Mouse (Mus musculus): Measurements from ENCODE around the gene Tnfsf13. TPM values are rescaled to one million over a fixed set of nuclear protein-coding genes. Genes with fewer than 3 reads are reported as not detected.
A peak's percentile ranks its signal among the peaks of the same experiment; 100 is the strongest.

The Tnfsf13 gene
- polyA plus RNA-seq, 1 experiment from 2014 or later: 0.33 TPM

- H3K4me3 ChIP-seq: no peak overlapping the region
- no peak overlapping the region for H3K27ac ChIP-seq
- H3K36me3 ChIP-seq: peaks cover 6% of the 10 kb centered on the region
- H3K27me3 ChIP-seq: no peaks in the 10 kb centered on the region
- ATAC-seq (ENCODE audit: low FRiP score, low read depth): no peak
- no peak overlapping the region for H3K4me2 ChIP-seq (replicated peaks)
- WGBS: 85% methylated on average over 6 of the region's 6 CpGs
- H3K9ac ChIP-seq: peak overlapping the region; percentile 13; the same call in 1 of the 2 replicates
- H3K4me1 ChIP-seq: peaks cover 53% of the 10 kb centered on the region
- no peaks in the 10 kb centered on the region for H3K9me3 ChIP-seq
Observed at GRCm38 (mm10) chr11:69684936-69685335, 648 bp downstream of the Tnfsf13 start.

GRCm38 (mm10) chr11:69684128-69684745 is 1.3 kb downstream of the Tnfsf13 start:
- H3K9ac ChIP-seq: no peak overlapping the region
- H3K4me1 ChIP-seq: peaks cover 59% of the 10 kb centered on the region
- no peaks in the 10 kb centered on the region for H3K27me3 ChIP-seq
- peaks cover 12% of the 10 kb centered on the region for H3K36me3 ChIP-seq
- H3K27ac ChIP-seq: no peak overlapping the region
- WGBS: 79% methylated on average over 12 of the region's 12 CpGs
- H3K4me2 ChIP-seq (replicated peaks): no peak overlapping the region
- no peak overlapping the region for H3K4me3 ChIP-seq
- no peaks in the 10 kb centered on the region for H3K9me3 ChIP-seq
- no peak for ATAC-seq (ENCODE audit: low FRiP score, low read depth)

DNA sequence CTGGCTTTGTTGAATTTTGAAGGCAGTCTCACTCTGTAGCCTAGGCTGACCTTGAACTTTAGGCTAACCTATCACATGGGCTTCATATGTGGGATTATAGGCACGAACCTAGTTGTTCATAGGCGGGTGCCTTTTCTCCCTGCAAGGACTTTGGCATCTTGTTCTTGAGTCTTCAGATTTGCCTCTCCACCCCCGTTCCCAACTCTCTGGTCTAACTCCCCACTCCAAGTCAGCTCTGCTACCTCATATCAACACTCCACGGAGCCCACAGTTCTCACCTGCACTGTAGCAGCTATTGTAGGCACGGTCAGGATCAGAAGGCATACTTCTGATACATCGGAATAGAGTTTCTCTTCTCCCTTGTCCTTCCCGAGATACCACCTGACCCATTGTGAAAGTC is 2.0 kb downstream of the Tnfsf13 start:
- peaks cover 18% of the 10 kb centered on the region for H3K36me3 ChIP-seq
- H3K9me3 ChIP-seq: no peaks in the 10 kb centered on the region
- H3K4me1 ChIP-seq: peaks cover 60% of the 10 kb centered on the region
- H3K4me3 ChIP-seq: no peak overlapping the region
- peak overlapping the region; percentile 9; the same call in 1 of the 2 replicates for H3K9ac ChIP-seq
- ATAC-seq (ENCODE audit: low FRiP score, low read depth): no peak
- H3K4me2 ChIP-seq (replicated peaks): peak overlapping the region; percentile 95
- no peaks in the 10 kb centered on the region for H3K27me3 ChIP-seq
- 77% methylated on average over 7 of the region's 7 CpGs for WGBS
- peak overlapping the region; percentile 95 for H3K27ac ChIP-seq

DNA sequence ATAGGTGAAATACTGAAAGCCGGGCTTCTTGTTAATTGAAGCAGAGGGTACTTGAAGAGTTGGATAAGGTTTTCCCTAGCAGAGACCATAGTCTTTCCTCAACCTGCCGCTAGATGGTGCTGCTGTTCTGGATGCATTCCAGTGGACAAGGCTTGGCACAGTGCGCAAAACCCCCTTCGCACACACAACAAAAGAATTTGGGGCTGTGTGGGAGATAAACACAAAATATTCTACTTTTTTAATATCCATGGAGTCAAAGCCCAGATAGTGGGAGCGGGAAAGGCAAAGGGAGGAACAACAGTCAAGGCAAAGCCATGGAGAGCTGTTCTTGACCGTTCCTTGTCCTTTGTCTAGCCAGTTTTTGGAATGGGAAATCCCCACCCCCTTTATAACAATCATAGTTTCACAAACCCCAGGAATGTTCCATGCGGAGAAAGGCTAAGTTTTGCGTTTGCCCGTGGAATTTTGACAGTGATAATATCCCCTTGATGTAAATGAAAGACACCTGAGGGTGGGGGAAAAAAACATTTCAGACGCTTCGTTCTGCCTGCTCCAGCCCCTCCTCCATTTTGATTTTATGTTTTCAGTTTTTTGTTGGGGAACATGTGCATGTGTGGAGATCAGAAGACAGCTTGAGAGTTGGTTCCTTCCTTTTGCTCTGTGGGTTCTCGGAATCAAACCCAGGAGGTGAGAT is 2.6 kb downstream of the Tnfsf13 start:
- peaks cover 24% of the 10 kb centered on the region for H3K36me3 ChIP-seq
- peak overlapping the region; percentile 9 for H3K9ac ChIP-seq
- H3K4me3 ChIP-seq: peak overlapping the region; percentile 84
- no peaks in the 10 kb centered on the region for H3K27me3 ChIP-seq
- peak overlapping the region; percentile 95 for H3K27ac ChIP-seq
- H3K4me2 ChIP-seq (replicated peaks): peak overlapping the region; percentile 95
- peaks cover 60% of the 10 kb centered on the region for H3K4me1 ChIP-seq
- 14% methylated on average over 12 of the region's 12 CpGs for WGBS
- ATAC-seq (ENCODE audit: low FRiP score, low read depth): peak; percentile 34; the same call in 1 of the 2 replicates
- no peaks in the 10 kb centered on the region for H3K9me3 ChIP-seq

- 27% methylated on average over 24 of the region's 24 CpGs for WGBS
- no peak for ATAC-seq (ENCODE audit: low FRiP score, low read depth)
- peaks cover 31% of the 10 kb centered on the region for H3K36me3 ChIP-seq
- H3K27ac ChIP-seq: peak overlapping the region; percentile 95
- H3K27me3 ChIP-seq: no peaks in the 10 kb centered on the region
- H3K9me3 ChIP-seq: no peaks in the 10 kb centered on the region
- H3K4me2 ChIP-seq (replicated peaks): peak overlapping the region; percentile 95
- peak overlapping the region; percentile 84 for H3K4me3 ChIP-seq
- H3K9ac ChIP-seq: peak overlapping the region; percentile 91
- H3K4me1 ChIP-seq: peaks cover 60% of the 10 kb centered on the region
Observed at GRCm38 (mm10) chr11:69682209-69682839, 3.3 kb downstream of the Tnfsf13 start.

- peak within 1 kb of the TSS; percentile 95 for H3K4me2 ChIP-seq (replicated peaks)
- H3K36me3 ChIP-seq: peaks cover 37% of the 10 kb centered on the region
- WGBS: under 1% methylated on average over 78 of the region's 80 CpGs
- peak within 1 kb of the TSS; percentile 95 for H3K27ac ChIP-seq
- peak within 1 kb of the TSS; percentile 91 for H3K9ac ChIP-seq
- peak; percentile 95 for ATAC-seq (ENCODE audit: low FRiP score, low read depth)
- H3K4me3 ChIP-seq: peak within 1 kb of the TSS; percentile 84
- H3K4me1 ChIP-seq: peaks cover 52% of the 10 kb centered on the region
- no peaks in the 10 kb centered on the region for H3K9me3 ChIP-seq
- H3K27me3 ChIP-seq: no peaks in the 10 kb centered on the region
Observed at GRCm38 (mm10) chr11:69681314-69682208, 4.0 kb downstream of the Tnfsf13 start, which contains the start of gene Senp3. Senp3 (minus strand) TSS chr11:69682084.

- 92% methylated on average over 30 of the region's 30 CpGs for WGBS
- H3K4me3 ChIP-seq: peak overlapping the region; percentile 84
- ATAC-seq (ENCODE audit: low FRiP score, low read depth): no peak
- peak overlapping the region; percentile 91 for H3K9ac ChIP-seq
- H3K4me1 ChIP-seq: peaks cover 41% of the 10 kb centered on the region
- no peak overlapping the region for H3K27ac ChIP-seq
- H3K27me3 ChIP-seq: no peaks in the 10 kb centered on the region
- H3K9me3 ChIP-seq: no peaks in the 10 kb centered on the region
- peaks cover 50% of the 10 kb centered on the region for H3K36me3 ChIP-seq
- H3K4me2 ChIP-seq (replicated peaks): peak overlapping the region; percentile 95
Observed at GRCm38 (mm10) chr11:69680136-69680855, 5.3 kb downstream of the Tnfsf13 start.

GRCm38 (mm10) chr11:69679144-69679543 is 6.4 kb downstream of the Tnfsf13 start:
- WGBS: 100% methylated on average over 2 of the region's 2 CpGs
- H3K9me3 ChIP-seq: no peaks in the 10 kb centered on the region
- no peak overlapping the region for H3K9ac ChIP-seq
- ATAC-seq (ENCODE audit: low FRiP score, low read depth): no peak
- H3K4me2 ChIP-seq (replicated peaks): no peak overlapping the region; the same call in 1 of the 2 replicates
- no peaks in the 10 kb centered on the region for H3K27me3 ChIP-seq
- H3K27ac ChIP-seq: no peak overlapping the region
- H3K36me3 ChIP-seq: peaks cover 61% of the 10 kb centered on the region
- H3K4me1 ChIP-seq: peaks cover 35% of the 10 kb centered on the region
- H3K4me3 ChIP-seq: no peak overlapping the region

- Histone ChIP-seq H3K4me2 (replicated peaks) (peak within 1 kb of the TSS; percentile 99), H3K4me1 (peaks cover 28% of the 10 kb centered on the region), H3K9ac (peak within 1 kb of the TSS; percentile 100), H3K4me3 (peak within 1 kb of the TSS; percentile 100), H3K9me3 (no peaks in the 10 kb centered on the region), H3K27ac (peak within 1 kb of the TSS; percentile 97), H3K36me3 (peaks cover 75% of the 10 kb centered on the region), H3K27me3 (no peaks in the 10 kb centered on the region)
- ATAC-seq (ENCODE audit: low FRiP score, low read depth): peak; percentile 98
- WGBS: under 1% methylated on average over 36 of the region's 36 CpGs
Observed at GRCm38 (mm10) chr11:69672211-69672706, 13.3 kb downstream of the Tnfsf13 start, which contains the start of gene Eif4a1. Eif4a1 (minus strand) TSS chr11:69672423.

DNA sequence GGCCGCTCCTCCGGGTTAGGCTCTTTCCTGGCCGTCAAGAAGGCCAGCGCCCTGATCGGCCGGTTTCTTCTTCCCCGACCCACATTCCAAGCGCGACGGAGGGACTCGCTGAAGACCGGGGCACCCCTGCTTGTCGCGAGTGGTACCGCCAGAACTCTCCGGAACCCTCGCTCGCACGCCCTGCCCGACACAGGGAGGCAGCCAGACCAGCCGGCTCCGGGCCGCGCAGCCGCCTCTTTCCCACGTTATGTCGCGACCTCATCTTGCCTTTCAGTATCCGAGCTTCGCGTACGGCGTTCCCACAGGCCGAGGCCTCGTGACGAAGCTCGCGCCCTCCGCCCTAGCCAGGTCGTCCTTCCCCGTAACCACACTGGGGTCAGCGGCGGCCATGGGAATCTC is 13.9 kb downstream of the Tnfsf13 start:
- Histone ChIP-seq H3K4me2 (replicated peaks) (peak overlapping the region; percentile 99), H3K27me3 (no peaks in the 10 kb centered on the region), H3K4me1 (peaks cover 28% of the 10 kb centered on the region), H3K4me3 (peak overlapping the region; percentile 100), H3K9me3 (no peaks in the 10 kb centered on the region), H3K9ac (peak overlapping the region; percentile 100), H3K36me3 (peaks cover 75% of the 10 kb centered on the region), H3K27ac (peak overlapping the region; percentile 97)
- WGBS: under 1% methylated on average over 43 of the region's 43 CpGs
- ATAC-seq (ENCODE audit: low FRiP score, low read depth): 0 out of 2 replicates have a peak, but pooled peaks have one; percentile 10
